Mouse (Mus musculus) retina, adult 2 months (tissue): ENCODE measurements at regions not wholly inside any gene's neighbourhood (a gene's known extent, or its start where the extent isn't known, plus 50 kb on each side); places are given as distances from the start of the nearest gene placed in this dataset.

ENCODE experiments used
- DNase-seq: peaks from one replicate; pipeline ENCODE4 v3.0.0-alpha.2; 2012; ENCODE audit warnings: low read depth, low spot score

GRCm38 (mm10) chr5:59669153-59669552 is 1951.4 kb downstream of the Pcdh7 start:
- no peak for DNase-seq

- peak; percentile 11 for DNase-seq
These were observed 1982.2 kb downstream of the Pcdh7 start for GRCm38 (mm10) chr5:59700009-59700408.

GRCm38 (mm10) chr5:59715457-59715856 is 1997.7 kb downstream of the Pcdh7 start:
- DNase-seq: no peak

- DNase-seq: no peak
These were observed 2038.5 kb downstream of the Pcdh7 start for GRCm38 (mm10) chr5:59756229-59756628.

- DNase-seq: no peak
These were observed 2039.1 kb downstream of the Pcdh7 start for GRCm38 (mm10) chr5:59756660-59757415.
